In genomic region chr2:34628903-34629540, GRCm38 (mm10) we compare ENCODE assay signal across 12 mouse cellular contexts.
DNase-seq lines count a peak whose midpoint lies in the region; ATAC-seq and TF ChIP-seq lines count a peak whose summit lies in the region.
"Had no signal": no experiment of that assay in that cellular context is flagged by ENCODE, and none has a peak within 500 bp of the region (broad histone marks: within the 10 kb centered on the region; RNA-seq: fewer than 3 reads in every experiment).

No protein-coding gene starts in this region.

- H3K9me3 ChIP-seq in liver, embryonic 16.5 days (replicated peaks; ENCODE audit: control insufficient read depth, low read length), result no peaks in the 10 kb centered on the region
- no peaks in the 10 kb centered on the region for H3K9me3 ChIP-seq in liver, embryonic 11.5 days (ENCODE audit: control insufficient read depth, low read length)
- H3K9me3 ChIP-seq in liver, postnatal 0 days (ENCODE audit: low read length), result no peaks in the 10 kb centered on the region

- H3K4me1 ChIP-seq in liver, embryonic 16.5 days (ENCODE audit: control insufficient read depth, low read depth, low read length), result no peaks in the 10 kb centered on the region
- H3K4me1 ChIP-seq in liver, embryonic 11.5 days (replicated peaks; ENCODE audit: control insufficient read depth, insufficient read depth, low read length), result peaks cover 6% of the 10 kb centered on the region
- peaks cover 10% of the 10 kb centered on the region for H3K4me1 ChIP-seq in liver, postnatal 0 days (ENCODE audit: insufficient read depth)

- H3K4me2 ChIP-seq in liver, embryonic 16.5 days (ENCODE audit: low read depth, low read length), result no peak overlapping the region
- H3K4me2 ChIP-seq in liver, embryonic 11.5 days, result no peak overlapping the region
- H3K4me2 ChIP-seq in liver, postnatal 0 days (ENCODE audit: low read depth, low read length), result no peak overlapping the region

- DNase-seq in adrenal gland, postnatal 36 days, result peak; percentile 39 to 66
- no peak for DNase-seq in adrenal gland, postnatal 4 days (ENCODE audit: low spot score in 2 of 2)
- no peak for DNase-seq in liver, embryonic 11.5 days (ENCODE audit: low spot score)
- peak; percentile 83 for DNase-seq in adipocyte (ENCODE audit: low spot score)
- DNase-seq in liver, postnatal 0 days, result no peak
- DNase-seq in frontal cortex, postnatal 25 days (ENCODE audit: low spot score in 2 of 2), result no peak
- DNase-seq in thymus, postnatal 25 days, result no peak
- DNase-seq: cerebellum, adult 11-12 months; kidney, adult 18-20 months; thymus, adult 18-20 months had no signal

- no peak overlapping the region for H3K9ac ChIP-seq in liver, embryonic 16.5 days (ENCODE audit: low read depth, low read length)
- no peak overlapping the region for H3K9ac ChIP-seq in liver, embryonic 11.5 days (ENCODE audit: low read depth, low read length)
- no peak overlapping the region for H3K9ac ChIP-seq in liver, postnatal 0 days (replicated peaks)

- no peak overlapping the region for H3K4me3 ChIP-seq in liver, embryonic 16.5 days (ENCODE audit: low read depth, low read length)
- H3K4me3 ChIP-seq in liver, embryonic 11.5 days (ENCODE audit: low read depth, low read length), result no peak overlapping the region
- H3K4me3 ChIP-seq in liver, postnatal 0 days (ENCODE audit: low read depth, low read length), result no peak overlapping the region
- H3K4me3 ChIP-seq: layer of hippocampus, adult 2 months had no signal

- TF ChIP-seq EP300 in liver, postnatal 0 days (IDR thresholded peaks at IDR 0.05; ENCODE audit: low read depth), result no peak

- TF ChIP-seq CTCF in liver, postnatal 0 days (IDR thresholded peaks at IDR 0.05; ENCODE audit: low read depth), result no peak

- peak; percentile 55 for ATAC-seq in liver, embryonic 16.5 days (ENCODE audit: low read depth)
- no peak for ATAC-seq in liver, embryonic 11.5 days (replicated peaks; ENCODE audit: low FRiP score)
- peak; percentile 73 for ATAC-seq in liver, postnatal 0 days

- H3K36me3 ChIP-seq in liver, embryonic 16.5 days (ENCODE audit: control insufficient read depth, insufficient read depth), result no peaks in the 10 kb centered on the region
- H3K36me3 ChIP-seq in liver, embryonic 11.5 days (ENCODE audit: control insufficient read depth, insufficient read depth, low read length), result no peaks in the 10 kb centered on the region
- peaks cover 3% of the 10 kb centered on the region; the same call in 1 of the 2 replicates for H3K36me3 ChIP-seq in liver, postnatal 0 days (replicated peaks; ENCODE audit: insufficient read depth, low read length)

- H3K27ac ChIP-seq in liver, embryonic 16.5 days (ENCODE audit: low read length), result no peak overlapping the region
- H3K27ac ChIP-seq in liver, embryonic 11.5 days (ENCODE audit: low read depth, low read length), result no peak overlapping the region
- no peak overlapping the region for H3K27ac ChIP-seq in liver, postnatal 0 days (ENCODE audit: low read depth)
- H3K27ac ChIP-seq: layer of hippocampus, adult 2 months had no signal

- no peaks in the 10 kb centered on the region for H3K27me3 ChIP-seq in liver, embryonic 16.5 days (ENCODE audit: control insufficient read depth, insufficient read depth, low read depth, low read length)
- H3K27me3 ChIP-seq in liver, embryonic 11.5 days (replicated peaks; ENCODE audit: control insufficient read depth, insufficient read depth, low read length), result no peaks in the 10 kb centered on the region
- H3K27me3 ChIP-seq in liver, postnatal 0 days (ENCODE audit: insufficient read depth, low read length), result no peaks in the 10 kb centered on the region

- WGBS in liver, embryonic 16.5 days (ENCODE audit: insufficient replicate concordance), result 67% methylated on average over 4 of the region's 4 CpGs
- 83% methylated on average over 4 of the region's 4 CpGs for WGBS in liver, embryonic 11.5 days
- 61% methylated on average over 4 of the region's 4 CpGs for WGBS in liver, postnatal 0 days (ENCODE audit: insufficient replicate concordance)

Comparison
In these comparisons a context has a peak if more than half of its experiments do, and no peak if none do; other contexts are left out.
1. DNase-seq: peak in adrenal gland, postnatal 36 days (2 of 2) and adipocyte (single experiment); none in adrenal gland, postnatal 4 days (0 of 2), liver, embryonic 11.5 days (single experiment), liver, postnatal 0 days (single experiment), frontal cortex, postnatal 25 days (0 of 2) and thymus, postnatal 25 days (single experiment).